Mouse (Mus musculus) thymus, adult 18-20 months (tissue): ENCODE data around the gene Primpol.
A peak's percentile ranks its signal among the peaks of the same experiment; 100 is the strongest.

ENCODE experiments used
- DNase-seq, 2 experiments: peaks; one replicate each; pipeline ENCODE4 v3.0.0; 2022; ENCODE audit warnings: mixed read lengths in 2 of 2

The Primpol gene

DNA sequence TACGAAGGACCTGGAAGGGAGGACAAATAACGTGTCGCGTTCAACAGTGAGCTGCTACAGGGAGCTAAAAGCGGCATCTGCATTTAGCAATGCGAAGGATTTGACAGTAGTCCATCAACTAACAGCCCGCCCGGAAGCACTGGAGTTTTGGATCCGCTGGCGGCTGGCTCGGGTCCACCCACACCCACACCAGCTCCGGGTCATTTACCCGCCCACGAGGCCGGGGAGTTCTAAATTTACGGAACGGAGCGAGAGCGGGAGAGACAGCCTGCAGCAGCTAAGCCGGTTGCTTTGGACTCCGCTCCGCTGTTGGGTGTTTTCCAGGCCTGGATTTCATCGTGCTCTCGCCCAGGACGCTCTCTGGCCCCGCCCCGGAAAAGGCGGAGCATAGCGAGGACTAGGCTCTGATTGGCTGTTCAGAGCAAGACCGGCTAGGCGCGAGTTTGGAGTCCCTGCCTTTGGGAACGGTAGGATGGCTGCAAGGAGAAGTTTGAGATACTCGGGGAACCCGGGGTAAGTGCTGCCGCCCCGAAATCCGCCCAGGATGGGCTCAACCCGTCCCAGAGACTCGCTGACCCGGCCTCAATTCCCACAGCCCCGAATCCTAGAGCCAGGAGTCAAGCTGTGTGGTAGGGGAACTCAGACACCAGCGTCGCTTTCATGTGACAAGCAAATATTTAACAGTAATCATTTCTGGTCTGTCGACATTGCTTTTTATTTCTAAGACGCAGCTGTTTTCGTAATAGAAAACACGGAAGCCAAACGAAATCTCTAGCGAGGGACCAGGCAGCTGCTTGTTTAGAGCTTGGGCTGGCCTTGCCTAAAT is 65.2 kb downstream of the Primpol start, which contains the start of gene Cenpu:
TSS of gene Cenpu (plus strand) at position 414 of the 826 bp plus-strand sequence.
- peak; percentile 97 for DNase-seq

GRCm38 (mm10) chr8:46551029-46551428 is 66.0 kb downstream of the Primpol start:
- DNase-seq = no peak

- DNase-seq = no peak
Observed at GRCm38 (mm10) chr8:46550058-46550457, 67.0 kb downstream of the Primpol start.

DNA sequence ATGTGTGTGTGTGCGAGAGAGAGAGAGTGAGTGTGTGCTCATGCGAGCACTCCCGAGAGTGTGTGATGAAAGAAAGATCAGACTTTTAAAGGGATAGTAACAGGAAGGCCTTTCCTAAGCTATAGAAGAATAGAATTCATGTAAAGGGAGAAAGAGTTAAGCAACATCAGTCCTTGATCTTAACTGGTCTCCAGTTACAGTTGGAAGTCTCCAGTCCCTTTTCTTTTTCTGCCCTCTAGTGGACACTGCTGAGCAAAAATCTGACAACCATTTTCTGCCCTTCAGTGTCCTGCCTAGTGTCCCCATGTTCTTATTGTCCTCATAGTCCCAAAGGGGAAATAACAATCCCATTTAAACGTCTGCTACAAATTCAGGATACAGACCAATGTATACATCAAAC is 69.8 kb downstream of the Primpol start:
- DNase-seq = no peak

GRCm38 (mm10) chr8:46546431-46547176 is 70.4 kb downstream of the Primpol start:
- DNase-seq = no peak

- no peak for DNase-seq
Observed at GRCm38 (mm10) chr8:46545854-46546253, 71.2 kb downstream of the Primpol start.

GRCm38 (mm10) chr8:46543662-46544061 is 73.3 kb downstream of the Primpol start:
- no peak for DNase-seq

GRCm38 (mm10) chr8:46543191-46543590 is 73.8 kb downstream of the Primpol start:
- peak in 1 of 2 experiments; percentile 10 for DNase-seq

- DNase-seq = no peak
Observed at GRCm38 (mm10) chr8:46539701-46540100, 77.3 kb downstream of the Primpol start.

DNA sequence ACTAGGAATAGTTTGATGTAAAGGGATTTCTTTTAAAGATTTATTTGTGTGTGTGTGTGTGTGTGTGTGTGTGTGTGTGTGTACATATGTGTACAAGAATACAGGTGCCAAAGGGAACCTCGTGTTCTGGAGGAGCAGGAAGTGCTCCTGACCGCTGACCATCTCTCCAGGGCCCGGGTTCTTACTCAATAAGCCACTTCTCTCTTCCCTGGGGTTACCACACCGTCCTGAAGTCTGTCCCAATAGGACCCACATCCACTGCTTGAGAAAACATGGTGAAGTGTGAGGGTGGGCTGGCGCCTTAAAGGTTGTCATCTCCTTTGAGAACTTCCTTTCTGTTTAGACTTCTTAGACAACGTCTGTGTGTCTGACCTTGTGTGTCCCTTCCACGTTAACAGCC is 83.1 kb downstream of the Primpol start:
- no peak for DNase-seq

GRCm38 (mm10) chr8:46530541-46530940 is 86.5 kb downstream of the Primpol start:
- no peak for DNase-seq

DNA sequence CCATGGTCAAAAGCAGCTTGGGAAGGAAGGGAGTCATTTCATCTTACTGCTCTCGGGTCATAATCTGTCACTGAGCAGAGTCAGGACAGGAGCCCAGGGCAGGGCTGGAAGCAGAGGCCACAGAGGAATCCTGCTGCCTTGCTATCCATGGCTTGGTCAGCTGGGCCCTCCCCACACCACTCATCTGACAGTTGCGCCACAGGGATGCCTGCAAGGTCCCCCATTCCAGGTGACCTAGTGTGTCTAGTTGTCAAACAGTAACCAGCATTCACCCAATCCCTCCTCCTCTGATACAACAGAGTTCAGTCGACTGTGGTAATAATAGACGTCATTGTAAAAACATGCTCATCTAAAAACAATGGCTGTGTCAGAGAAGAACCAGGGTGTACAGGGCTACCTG is 87.5 kb downstream of the Primpol start:
- no peak for DNase-seq

DNA sequence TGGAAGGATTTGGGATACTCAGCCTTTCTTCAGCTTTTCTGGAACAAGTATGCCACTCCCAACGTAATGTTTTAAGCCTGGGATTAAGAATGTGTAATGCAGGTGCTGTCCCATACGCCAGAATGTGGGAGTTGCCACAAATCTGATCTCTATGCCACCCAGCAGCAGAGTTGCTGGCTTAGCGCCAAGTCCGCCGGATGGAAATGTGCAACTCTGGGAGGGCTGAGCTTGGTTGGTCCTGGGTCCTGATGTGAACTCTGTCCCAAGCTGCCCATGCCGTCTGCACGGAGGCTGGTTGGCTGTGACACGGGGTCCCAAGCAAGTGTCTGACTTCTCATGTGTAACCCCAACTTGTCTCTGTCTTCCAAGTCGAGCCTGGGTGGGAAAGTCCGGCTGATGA is 90.2 kb downstream of the Primpol start:
- no peak for DNase-seq

GRCm38 (mm10) chr8:46526098-46526497 is 90.9 kb downstream of the Primpol start:
- DNase-seq = no peak
